Mouse (Mus musculus) forebrain, embryonic 10.5 days (tissue): Measurements from ENCODE around the gene Ggt5. TPM values are rescaled to one million over a fixed set of nuclear protein-coding genes. Genes with fewer than 3 reads are reported as not detected.

Experiments
- polyA plus RNA-seq: library from polyadenylated mRNA; unstranded; fragments of >200 nt; fragmentation: Nextera tagmentation; extraction: Ambion mirVana; gene quantifications from 2 replicates; pipeline ENCODE4 v1.2.1, GENCODE M21; 2016

Ggt5 gene
- polyA plus RNA-seq, 1 experiment from 2014 or later, result 0.97 TPM

Other genes starting within 250 kb of the Ggt5 start
- gene Upb1, start 188.2 kb upstream of the Ggt5 start, polyA plus RNA-seq, result 0.06 and 0.15 TPM in 2 replicates
- gene Snrpd3, start 71.8 kb upstream of the Ggt5 start, polyA plus RNA-seq, result 289 and 305 TPM in 2 replicates
- 28.6 and 34.3 TPM in 2 replicates for gene Gucd1, start 71.4 kb upstream of the Ggt5 start, polyA plus RNA-seq
- gene Lrrc75b, start 29.0 kb upstream of the Ggt5 start, polyA plus RNA-seq, result 1.1 TPM in 2 replicates
- gene Ggt1, start 27.7 kb upstream of the Ggt5 start, polyA plus RNA-seq, result 1.6 and 2.3 TPM in 2 replicates
- 0.99 and 1.0 TPM in 2 replicates for gene Susd2, start 54.7 kb downstream of the Ggt5 start, polyA plus RNA-seq
- gene Cabin1, start 175.0 kb downstream of the Ggt5 start, polyA plus RNA-seq, result 34.6 and 36.6 TPM in 2 replicates
- 95.4 and 99.6 TPM in 2 replicates for gene Ddt, start 184.1 kb downstream of the Ggt5 start, polyA plus RNA-seq
- not detected in 2 replicates for gene Gm20441, start 191.6 kb downstream of the Ggt5 start, polyA plus RNA-seq
- 1.1 and 1.9 TPM in 2 replicates for gene Gstt3, start 192.1 kb downstream of the Ggt5 start, polyA plus RNA-seq
- gene Gstt1, start 209.2 kb downstream of the Ggt5 start, polyA plus RNA-seq, result 3.8 and 4.4 TPM in 2 replicates
- gene Gstt4, start 233.2 kb downstream of the Ggt5 start, polyA plus RNA-seq, result not detected in 2 replicates
- 7.3 and 8.3 TPM in 2 replicates for gene Gstt2, start 248.1 kb downstream of the Ggt5 start, polyA plus RNA-seq